10 mouse cellular contexts compared by ENCODE assay signal in genomic region chr4:102533183-102534048, GRCm38 (mm10).
DNase-seq lines count a peak whose midpoint lies in the region; ATAC-seq and TF ChIP-seq lines count a peak whose summit lies in the region.
"Had no signal": no experiment of that assay in that cellular context is flagged by ENCODE, and none has a peak within 500 bp of the region (broad histone marks: within the 10 kb centered on the region; RNA-seq: fewer than 3 reads in every experiment).

No protein-coding gene starts in this region.

- no peaks in the 10 kb centered on the region for H3K79me2 ChIP-seq in C2C12 (ENCODE audit: control insufficient read depth, insufficient read depth)

- H3K9ac ChIP-seq in forebrain, embryonic 11.5 days (ENCODE audit: low read length), result no peak overlapping the region
- H3K9ac ChIP-seq in heart, embryonic 14.5 days (ENCODE audit: low read length), result no peak overlapping the region
- no peak overlapping the region for H3K9ac ChIP-seq in stomach, embryonic 16.5 days (ENCODE audit: low read length)
- H3K9ac ChIP-seq: embryonic facial prominence, embryonic 13.5 days had no signal

- 57% methylated on average over 8 of the region's 8 CpGs for whole genome bisulfite sequencing in forebrain, embryonic 11.5 days
- 69% methylated on average over 8 of the region's 8 CpGs for WGBS in forebrain, embryonic 10.5 days
- 42% methylated on average over 8 of the region's 8 CpGs for WGBS in heart, embryonic 14.5 days
- WGBS in stomach, embryonic 16.5 days, result 51% methylated on average over 8 of the region's 8 CpGs

- no peaks in the 10 kb centered on the region for H3K36me3 ChIP-seq in forebrain, embryonic 11.5 days (ENCODE audit: control insufficient read depth, insufficient read depth, low read length)
- H3K36me3 ChIP-seq in forebrain, embryonic 10.5 days (replicated peaks), result no peaks in the 10 kb centered on the region
- H3K36me3 ChIP-seq in C2C12 (ENCODE audit: control insufficient read depth, insufficient read depth), result no peaks in the 10 kb centered on the region
- H3K36me3 ChIP-seq in heart, embryonic 14.5 days (ENCODE audit: control insufficient read depth, insufficient read depth, low read length), result no peaks in the 10 kb centered on the region
- no peaks in the 10 kb centered on the region for H3K36me3 ChIP-seq in stomach, embryonic 16.5 days (ENCODE audit: control insufficient read depth, insufficient read depth, low read length)
- H3K36me3 ChIP-seq: embryonic facial prominence, embryonic 13.5 days had no signal

- TF ChIP-seq CTCF in C2C12 (IDR thresholded peaks at IDR 0.05; ENCODE audit: control insufficient read depth, insufficient read depth, insufficient read length), result no peak

- H3ac ChIP-seq in C2C12 (ENCODE audit: control insufficient read depth, insufficient read length, low read depth), result no peak overlapping the region

- no peak overlapping the region for H3K4me3 ChIP-seq in forebrain, embryonic 11.5 days (ENCODE audit: low read depth, low read length)
- H3K4me3 ChIP-seq in forebrain, embryonic 10.5 days, result no peak overlapping the region
- no peak overlapping the region for H3K4me3 ChIP-seq in C2C12 (ENCODE audit: insufficient read depth, poor library complexity, severe bottlenecking)
- H3K4me3 ChIP-seq in heart, embryonic 14.5 days (ENCODE audit: control insufficient read depth in 1 of 2, insufficient read depth in 1 of 2, low read depth in 1 of 2, low read length in 2 of 2), result no peak overlapping the region
- no peak overlapping the region for H3K4me3 ChIP-seq in stomach, embryonic 16.5 days (replicated peaks; ENCODE audit: low read length)
- H3K4me3 ChIP-seq: embryonic facial prominence, embryonic 13.5 days had no signal

- no peaks in the 10 kb centered on the region for H3K27me3 ChIP-seq in forebrain, embryonic 11.5 days (ENCODE audit: control insufficient read depth, insufficient read depth, low read length)
- peaks cover 7% of the 10 kb centered on the region for H3K27me3 ChIP-seq in forebrain, embryonic 10.5 days (ENCODE audit: poor library complexity, severe bottlenecking)
- no peaks in the 10 kb centered on the region for H3K27me3 ChIP-seq in C2C12 (ENCODE audit: control insufficient read depth, insufficient read depth, insufficient read length)
- H3K27me3 ChIP-seq in heart, embryonic 14.5 days (ENCODE audit: control insufficient read depth, insufficient read depth, low read length), result no peaks in the 10 kb centered on the region
- H3K27me3 ChIP-seq in stomach, embryonic 16.5 days (ENCODE audit: control insufficient read depth, insufficient read depth, low read length), result no peaks in the 10 kb centered on the region
- H3K27me3 ChIP-seq: embryonic facial prominence, embryonic 13.5 days had no signal

- ATAC-seq in forebrain, embryonic 11.5 days (replicated peaks; ENCODE audit: low FRiP score), result peak; percentile 46
- ATAC-seq in heart, embryonic 14.5 days (ENCODE audit: insufficient number of reproducible peaks, insufficient read depth, low FRiP score, low read depth), result no peak
- peak; percentile 71 for ATAC-seq in stomach, embryonic 16.5 days (ENCODE audit: insufficient read depth, low FRiP score)

- H3K27ac ChIP-seq in forebrain, embryonic 11.5 days (ENCODE audit: low read depth, low read length), result no peak overlapping the region; the same call in 1 of the 2 replicates
- H3K27ac ChIP-seq in forebrain, embryonic 10.5 days, result no peak overlapping the region
- peak overlapping the region in 1 of 2 experiments; percentile 25; a peak in 1 of 4 replicates for H3K27ac ChIP-seq in heart, embryonic 14.5 days (replicated peaks in 1 of 2; ENCODE audit: control insufficient read depth in 1 of 2, insufficient read depth in 1 of 2, low read depth in 2 of 2, low read length in 2 of 2)
- no peak overlapping the region for H3K27ac ChIP-seq in stomach, embryonic 16.5 days (ENCODE audit: low read length)
- H3K27ac ChIP-seq: embryonic facial prominence, embryonic 13.5 days; macrophage had no signal

- no peaks in the 10 kb centered on the region for H3K9me3 ChIP-seq in forebrain, embryonic 11.5 days (ENCODE audit: control insufficient read depth, low read length)
- no peaks in the 10 kb centered on the region for H3K9me3 ChIP-seq in forebrain, embryonic 10.5 days
- no peaks in the 10 kb centered on the region for H3K9me3 ChIP-seq in heart, embryonic 14.5 days (ENCODE audit: control insufficient read depth, low read length)
- H3K9me3 ChIP-seq in stomach, embryonic 16.5 days (replicated peaks; ENCODE audit: control insufficient read depth, low read length), result no peaks in the 10 kb centered on the region
- H3K9me3 ChIP-seq: embryonic facial prominence, embryonic 13.5 days had no signal

- H3K4me2 ChIP-seq in forebrain, embryonic 11.5 days (ENCODE audit: low read depth, low read length, severe bottlenecking), result no peak overlapping the region
- 0 out of 2 replicates have a peak overlapping the region, but pooled peaks have one; percentile 5 for H3K4me2 ChIP-seq in heart, embryonic 14.5 days (ENCODE audit: low read length)
- H3K4me2 ChIP-seq in stomach, embryonic 16.5 days (ENCODE audit: low read depth, low read length), result no peak overlapping the region
- H3K4me2 ChIP-seq: embryonic facial prominence, embryonic 13.5 days had no signal

- no peaks in the 10 kb centered on the region for H3K79me3 ChIP-seq in C2C12 (ENCODE audit: low read depth)

- no peak for DNase-seq in forebrain, embryonic 11.5 days (ENCODE audit: low spot score)
- DNase-seq in forebrain, embryonic 10.5 days (ENCODE audit: extremely low spot score, low spot score), result no peak
- DNase-seq in cerebellum, postnatal 14 days, result peak; percentile 14 to 36
- peak; percentile 44 for DNase-seq in layer of hippocampus, adult 9-11 months
- DNase-seq in T-cell, adult 2 months (ENCODE audit: low spot score), result no peak

- peaks cover 2% of the 10 kb centered on the region; the same call in 1 of the 2 replicates for H3K4me1 ChIP-seq in forebrain, embryonic 11.5 days (replicated peaks; ENCODE audit: control insufficient read depth, insufficient read depth, low read length)
- H3K4me1 ChIP-seq in forebrain, embryonic 10.5 days, result peaks cover 18% of the 10 kb centered on the region
- peaks cover 4 to 29% of the 10 kb centered on the region in 2 experiments; a peak in 3 of 4 replicates for H3K4me1 ChIP-seq in heart, embryonic 14.5 days (ENCODE audit: control insufficient read depth in 2 of 2, insufficient read depth in 2 of 2, low read length in 2 of 2)
- 0 out of 2 replicates have a peak, but pooled peaks cover 3% of the 10 kb centered on the region for H3K4me1 ChIP-seq in stomach, embryonic 16.5 days (ENCODE audit: control insufficient read depth, insufficient read depth, low read length)
- H3K4me1 ChIP-seq: embryonic facial prominence, embryonic 13.5 days had no signal

TF ChIP-seq in C2C12, 6 proteins besides CTCF, POLR2A, EP300 and RAD21:
- peak; percentile 94 for TF ChIP-seq FOSL1 (IDR thresholded peaks at IDR 0.05; ENCODE audit: insufficient read depth, low read length, poor library complexity, severe bottlenecking)
- no peak for TF ChIP-seq CEBPB (IDR thresholded peaks at IDR 0.05; ENCODE audit: low read depth)

Comparison
In these comparisons a context has a peak if more than half of its experiments do, and no peak if none do; other contexts are left out.
1. DNase-seq: peak in cerebellum, postnatal 14 days (2 of 2) and layer of hippocampus, adult 9-11 months (single experiment); none in forebrain, embryonic 11.5 days (single experiment), forebrain, embryonic 10.5 days (single experiment) and T-cell, adult 2 months (single experiment).